Mouse (Mus musculus): ENCODE measurements around the gene Dzip3. TPM values are rescaled to one million over a fixed set of nuclear protein-coding genes. Genes with fewer than 3 reads are reported as not detected.

The Dzip3 gene
- total RNA-seq, 2 experiments from 2014 or later: 91.8 to 101 TPM

Other genes starting within 250 kb of the Dzip3 start
- gene Trat1, start 222.1 kb downstream of the Dzip3 start, total RNA-seq (2021): under 1 TPM in 1 of 2 experiments, not detected in 1; 0.18 TPM
- not detected for gene Retnlb, start 177.3 kb downstream of the Dzip3 start, total RNA-seq (2021)
- not detected for gene Retnla, start 151.6 kb downstream of the Dzip3 start, total RNA-seq (2021)
- gene Retnlg, start 121.5 kb downstream of the Dzip3 start, total RNA-seq (2021): not detected
- 1 to 10 TPM; 4.4 to 5.0 TPM for gene Cip2a, start within 50 bp of the Dzip3 start, total RNA-seq (2021)
- under 1 TPM; 0.43 to 0.45 TPM for gene Myh15, start 63.3 kb upstream of the Dzip3 start, total RNA-seq (2021)